Mouse (Mus musculus) heart, embryonic 11.5 days (tissue): ENCODE data around the gene Syk. TPM values are rescaled to one million over a fixed set of nuclear protein-coding genes. Genes with fewer than 3 reads are reported as not detected.

Experiments
- ATAC-seq: fragments of 200-750 bp; cut with Nextera tagmentation; replicated peaks from 2 replicates; pipeline ENCODE4 v1.8.0; 2017; ENCODE audit warnings: moderate library complexity; ENCODE audit not compliant: insufficient number of reproducible peaks, low FRiP score, low TSS enrichment
- H3K27ac ChIP-seq: fragments of 300-500 bp; sonication (generic); 2 replicates; pipeline ENCODE4 v1.5.1; 2014; ENCODE audit warnings: mild to moderate bottlenecking, low read depth, low read length
- H3K27me3 ChIP-seq: fragments of 300-500 bp; sonication (generic); 2 replicates; pipeline ENCODE4 v1.6.1; 2014; ENCODE audit warnings: mild to moderate bottlenecking, low read length, mixed read lengths; ENCODE audit not compliant: control insufficient read depth, insufficient read depth
- H3K36me3 ChIP-seq: fragments of 300-500 bp; sonication (generic); 2 replicates; pipeline ENCODE4 v1.6.1; 2014; ENCODE audit warnings: mild to moderate bottlenecking, low read length, moderate library complexity, mixed read lengths; ENCODE audit not compliant: control insufficient read depth, insufficient read depth
- H3K4me1 ChIP-seq: fragments of 300-500 bp; sonication (generic); 2 replicates; pipeline ENCODE4 v1.6.1; 2014; ENCODE audit warnings: low read length; ENCODE audit not compliant: control insufficient read depth, insufficient read depth
- H3K4me2 ChIP-seq: fragments of 300-500 bp; sonication (generic); 2 replicates; pipeline ENCODE4 v1.6.1; 2014; ENCODE audit warnings: mild to moderate bottlenecking, moderate library complexity
- H3K4me3 ChIP-seq: fragments of 300-500 bp; sonication (generic); 2 replicates; pipeline ENCODE4 v1.5.1; 2014; ENCODE audit warnings: low read depth, low read length
- H3K9ac ChIP-seq: fragments of 300-500 bp; sonication (generic); 2 replicates; pipeline ENCODE4 v1.6.1; 2014; ENCODE audit warnings: mild to moderate bottlenecking, low read depth, low read length, moderate library complexity
- H3K9me3 ChIP-seq: fragments of 300-500 bp; sonication (generic); replicated peaks from 2 replicates; pipeline ENCODE4 v1.6.1; 2016; ENCODE audit warnings: low read length; ENCODE audit not compliant: control insufficient read depth
- WGBS: fragments of 180-500 bp; shearing (Covaris S2); extraction: QIAGEN DNeasy Blood & Tissue Kit; methylation state at CpG from one replicate; pipeline ENCODE4 v1.1.7; 2014; ENCODE audit not compliant: insufficient replicate concordance; 5-methylcytosine and 5-hydroxymethylcytosine counted together
- polyA plus RNA-seq: library from polyadenylated mRNA; unstranded; fragments of >200 nt; fragmentation: Nextera tagmentation; extraction: Ambion mirVana; gene quantifications from 2 replicates; pipeline ENCODE4 v1.2.1, GENCODE M21; 2014

The Syk gene
- polyA plus RNA-seq, 1 experiment from 2014 or later: 6.4 TPM

- H3K4me1 ChIP-seq: no peaks in the 10 kb centered on the region
- H3K4me2 ChIP-seq: no peak overlapping the region
- no peak overlapping the region for H3K9ac ChIP-seq
- no peak overlapping the region for H3K27ac ChIP-seq
- H3K4me3 ChIP-seq: no peak overlapping the region
- no peaks in the 10 kb centered on the region for H3K36me3 ChIP-seq
- H3K27me3 ChIP-seq: peaks cover 18% of the 10 kb centered on the region
- WGBS: 81% methylated on average over 7 of the region's 7 CpGs
- ATAC-seq: no peak
- no peaks in the 10 kb centered on the region for H3K9me3 ChIP-seq
Observed at GRCm38 (mm10) chr13:52657966-52658365, 75.0 kb downstream of the Syk start.

- ATAC-seq: no peak
- Histone ChIP-seq H3K4me2 (no peak overlapping the region), H3K4me3 (no peak overlapping the region), H3K4me1 (no peaks in the 10 kb centered on the region), H3K9me3 (no peaks in the 10 kb centered on the region), H3K27ac (no peak overlapping the region), H3K27me3 (peaks cover 18% of the 10 kb centered on the region), H3K9ac (no peak overlapping the region), H3K36me3 (no peaks in the 10 kb centered on the region)
- WGBS: 14% methylated on average over 8 of the region's 8 CpGs
Observed at GRCm38 (mm10) chr13:52658477-52658876, 75.5 kb downstream of the Syk start.

- WGBS: 72% methylated on average over 11 of the region's 11 CpGs
- ATAC-seq: no peak
- H3K9me3 ChIP-seq: no peaks in the 10 kb centered on the region
- no peak overlapping the region for H3K4me2 ChIP-seq
- H3K27ac ChIP-seq: no peak overlapping the region
- H3K4me1 ChIP-seq: no peaks in the 10 kb centered on the region
- no peak overlapping the region for H3K9ac ChIP-seq
- no peak overlapping the region for H3K4me3 ChIP-seq
- H3K36me3 ChIP-seq: no peaks in the 10 kb centered on the region
- peaks cover 16% of the 10 kb centered on the region for H3K27me3 ChIP-seq
Observed at GRCm38 (mm10) chr13:52659171-52659665, 76.2 kb downstream of the Syk start.

DNA sequence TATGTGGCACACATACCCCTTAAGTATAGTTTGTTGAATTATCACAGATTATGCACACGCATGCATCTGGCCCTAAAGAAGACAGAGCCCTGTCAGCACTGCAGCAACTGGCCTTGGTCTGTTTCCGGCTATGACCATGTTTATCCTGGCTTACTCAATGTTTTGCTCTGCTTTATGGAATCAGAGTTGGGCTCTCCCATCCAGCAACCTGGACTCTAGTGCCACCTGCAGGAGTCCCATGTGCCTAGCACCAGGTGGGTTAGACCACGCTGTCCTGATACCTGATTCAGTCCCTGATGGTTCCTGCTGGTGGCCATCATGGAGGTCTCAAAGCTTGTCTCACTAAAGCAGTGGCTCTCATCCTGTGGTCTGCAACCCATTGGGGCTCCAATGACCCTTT is 86.9 kb downstream of the Syk start:
- WGBS: 57% methylated on average over 3 of the region's 3 CpGs

GRCm38 (mm10) chr13:52673272-52673671 is 90.3 kb downstream of the Syk start:
- Histone ChIP-seq H3K27ac (no peak overlapping the region), H3K36me3 (no peaks in the 10 kb centered on the region), H3K9ac (no peak overlapping the region), H3K4me2 (no peak overlapping the region), H3K4me3 (no peak overlapping the region), H3K9me3 (no peaks in the 10 kb centered on the region), H3K27me3 (no peaks in the 10 kb centered on the region), H3K4me1 (no peaks in the 10 kb centered on the region)
- 51% methylated on average over 4 of the region's 4 CpGs for whole genome bisulfite sequencing
- ATAC-seq: no peak

More for the DNA sequence above, 86.9 kb downstream of the Syk start:
- Histone ChIP-seq H3K4me3 (no peak overlapping the region), H3K36me3 (no peaks in the 10 kb centered on the region), H3K4me1 (no peaks in the 10 kb centered on the region), H3K4me2 (no peak overlapping the region), H3K9me3 (no peaks in the 10 kb centered on the region), H3K9ac (no peak overlapping the region), H3K27ac (no peak overlapping the region), H3K27me3 (no peaks in the 10 kb centered on the region)
- ATAC-seq: no peak

DNA sequence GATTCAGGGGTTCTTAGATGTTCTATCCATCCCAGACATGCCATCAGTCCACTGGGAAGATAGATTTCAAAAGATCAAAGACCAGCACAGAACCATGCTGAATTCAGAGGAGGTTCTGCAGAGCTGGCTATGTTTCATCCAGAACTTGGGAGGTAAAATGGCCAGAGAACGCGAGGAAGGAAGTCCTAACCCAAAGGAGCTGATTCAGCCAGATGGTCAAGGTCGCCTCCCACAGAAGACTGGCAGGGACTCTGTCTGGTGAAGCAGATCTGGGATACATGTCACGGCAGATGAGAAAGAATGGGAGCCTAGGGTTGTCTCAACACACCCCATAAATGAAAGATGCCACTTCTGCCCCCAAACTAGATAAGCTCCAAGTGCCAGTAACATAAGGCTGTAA is 90.9 kb downstream of the Syk start:
- Histone ChIP-seq H3K27me3 (no peaks in the 10 kb centered on the region), H3K9ac (no peak overlapping the region), H3K9me3 (no peaks in the 10 kb centered on the region), H3K36me3 (no peaks in the 10 kb centered on the region), H3K4me1 (no peaks in the 10 kb centered on the region), H3K27ac (no peak overlapping the region), H3K4me3 (no peak overlapping the region), H3K4me2 (no peak overlapping the region)
- WGBS: 46% methylated on average over 4 of the region's 4 CpGs
- ATAC-seq: no peak

DNA sequence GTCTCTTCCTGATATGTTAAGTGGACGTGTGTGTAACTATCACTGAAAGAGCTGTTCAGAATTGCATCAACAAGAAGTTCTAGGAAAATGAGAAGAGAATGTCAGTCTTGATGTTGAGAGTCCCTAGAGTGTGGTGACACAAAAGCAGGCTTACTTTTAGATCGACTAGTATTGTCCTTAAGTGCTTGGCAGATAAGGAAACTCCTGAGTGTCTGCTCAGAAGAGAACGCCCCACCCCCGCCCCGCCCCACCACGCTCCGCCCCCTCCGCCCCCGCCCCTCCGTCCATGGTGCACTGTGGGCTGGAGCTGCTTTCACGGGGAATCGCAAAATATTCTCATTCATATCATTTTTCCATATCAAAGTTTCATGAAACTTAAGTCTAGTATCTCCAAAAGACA is 91.9 kb downstream of the Syk start:
- Histone ChIP-seq H3K4me3 (no peak overlapping the region), H3K4me2 (no peak overlapping the region), H3K27ac (no peak overlapping the region), H3K9me3 (no peaks in the 10 kb centered on the region), H3K9ac (no peak overlapping the region), H3K27me3 (no peaks in the 10 kb centered on the region), H3K36me3 (no peaks in the 10 kb centered on the region), H3K4me1 (no peaks in the 10 kb centered on the region)
- no peak for ATAC-seq
- 23% methylated on average over 12 of the region's 12 CpGs for WGBS

DNA sequence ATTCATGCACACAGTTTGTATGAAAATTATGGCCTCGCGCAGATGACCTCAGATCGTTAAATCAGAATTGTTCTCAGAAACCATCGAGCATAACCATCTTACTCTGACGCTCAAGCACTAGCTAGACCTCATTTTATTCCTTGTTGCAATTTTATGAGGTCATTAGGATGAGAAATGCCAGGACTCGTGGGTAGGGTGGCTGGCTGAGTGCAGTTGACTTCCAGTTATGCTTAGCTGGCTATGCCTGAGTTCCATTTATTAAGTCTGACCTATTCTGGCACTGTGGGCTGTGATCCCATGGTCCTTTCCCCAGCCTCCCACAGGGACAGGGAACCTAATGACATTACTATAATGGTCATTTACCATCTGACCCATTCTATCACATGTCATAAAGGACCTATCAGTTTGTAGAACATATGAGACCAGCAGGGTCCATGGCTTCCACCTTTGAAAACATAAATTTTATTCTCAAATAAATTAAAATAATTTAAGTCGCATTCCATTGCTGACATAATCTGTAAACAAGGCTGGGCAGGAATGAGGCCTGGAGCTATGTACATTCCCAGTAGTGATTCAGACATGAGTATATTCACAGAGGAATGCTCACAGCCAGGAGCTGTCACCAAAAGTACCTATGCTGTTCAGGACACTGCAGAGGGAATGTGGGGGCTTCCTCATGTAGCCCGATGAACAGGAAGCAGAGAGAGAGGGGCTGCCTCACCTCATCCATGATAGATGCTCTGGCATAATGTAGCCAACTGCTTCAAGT is 92.7 kb downstream of the Syk start:
- H3K4me2 ChIP-seq: no peak overlapping the region
- H3K27ac ChIP-seq: no peak overlapping the region
- WGBS: 77% methylated on average over 8 of the region's 8 CpGs

More for the DNA sequence above, 92.7 kb downstream of the Syk start:
- Histone ChIP-seq H3K4me3 (no peak overlapping the region), H3K36me3 (no peaks in the 10 kb centered on the region), H3K9me3 (no peaks in the 10 kb centered on the region), H3K4me1 (no peaks in the 10 kb centered on the region), H3K27me3 (no peaks in the 10 kb centered on the region), H3K9ac (no peak overlapping the region)
- no peak for ATAC-seq
